21 mouse cellular contexts compared by ENCODE assay signal in genomic region chr2:137014423-137014822, GRCm38 (mm10).
A peak's percentile ranks its signal among the peaks of the same experiment; 100 is the strongest.
DNase-seq lines count a peak whose midpoint lies in the region; ATAC-seq and TF ChIP-seq lines count a peak whose summit lies in the region.
"Had no signal": no experiment of that assay in that cellular context is flagged by ENCODE, and none has a peak within 500 bp of the region (broad histone marks: within the 10 kb centered on the region; RNA-seq: fewer than 3 reads in every experiment).

No protein-coding gene starts in this region.

- H3K4me1 ChIP-seq in hindbrain, embryonic 12.5 days, result 0 out of 2 replicates have a peak, but pooled peaks cover 9% of the 10 kb centered on the region

- no peak overlapping the region for H3K4me2 ChIP-seq in hindbrain, embryonic 12.5 days (replicated peaks)
- H3K4me2 ChIP-seq: hindbrain, embryonic 14.5 days had no signal

- H3K27ac ChIP-seq in left cerebral cortex, adult 2 months, result no peak overlapping the region
- no peak overlapping the region for H3K27ac ChIP-seq in hindbrain, embryonic 12.5 days
- H3K27ac ChIP-seq: embryonic facial prominence, embryonic 10.5 days; forebrain, embryonic 10.5 days; heart, embryonic 10.5 days; hindbrain, embryonic 14.5 days had no signal

- WGBS in hindbrain, embryonic 12.5 days, result 84% methylated on average over 2 of the region's 2 CpGs

- ATAC-seq in frontal cortex, adult (ENCODE audit: low TSS enrichment), result peak; percentile 97
- no peak for ATAC-seq in hindbrain, embryonic 12.5 days (ENCODE audit: low FRiP score)
- ATAC-seq: activated CD4-positive, CD25-positive, alpha-beta regulatory T cell, adult 4 months; forebrain, embryonic 14.5 days; Patski had no signal

- no peak for DNase-seq in frontal cortex, postnatal 10 days (ENCODE audit: low spot score in 2 of 2)
- no peak for DNase-seq in left cerebral cortex, adult 2 months (ENCODE audit: extremely low spot score in 1 of 2, low spot score in 2 of 2)
- DNase-seq in left cerebral cortex, adult 11 months (ENCODE audit: low spot score), result no peak
- peak; percentile 7 to 14 for DNase-seq in right cerebral cortex, adult 2 months (ENCODE audit: low spot score in 2 of 2)
- no peak for DNase-seq in right cerebral cortex, postnatal 25 days
- DNase-seq in telencephalon, adult 2 months (ENCODE audit: low read depth, low spot score), result peak; percentile 5
- DNase-seq: adrenal gland, postnatal 14 days; cerebellum, adult 18-20 months; cerebellum, adult 9-11 months; cerebellum, postnatal 36 days; gastrocnemius, postnatal 10 days had no signal

- TF ChIP-seq CTCF in left cerebral cortex, adult 2 months (IDR thresholded peaks at IDR 0.05), result peak; percentile 21

- H3K9ac ChIP-seq in hindbrain, embryonic 12.5 days, result no peak overlapping the region
- H3K9ac ChIP-seq: hindbrain, embryonic 14.5 days had no signal

- no peaks in the 10 kb centered on the region for H3K9me3 ChIP-seq in hindbrain, embryonic 12.5 days (replicated peaks)
- H3K9me3 ChIP-seq: embryonic facial prominence, embryonic 10.5 days; forebrain, embryonic 10.5 days; heart, embryonic 10.5 days had no signal

- intact Hi-C loops in left cerebral cortex, adult 2 months (cut with DNase I), result loop anchor here (10.0 kb wide), 1 partner anchor 1240 kb away; the partner anchor contains the start of gene Btbd3

- no peak overlapping the region for H3K4me3 ChIP-seq in left cerebral cortex, adult 2 months
- no peak overlapping the region for H3K4me3 ChIP-seq in hindbrain, embryonic 12.5 days
- H3K4me3 ChIP-seq: embryonic facial prominence, embryonic 10.5 days; erythroblast, embryonic 14.5 days; forebrain, embryonic 10.5 days; heart, embryonic 10.5 days had no signal

- no peaks in the 10 kb centered on the region for H3K36me3 ChIP-seq in hindbrain, embryonic 12.5 days
- H3K36me3 ChIP-seq: embryonic facial prominence, embryonic 10.5 days; forebrain, embryonic 10.5 days; heart, embryonic 10.5 days had no signal

- no peaks in the 10 kb centered on the region for H3K27me3 ChIP-seq in hindbrain, embryonic 12.5 days
- H3K27me3 ChIP-seq: Patski had no signal

Comparison
In these comparisons a context has a peak if more than half of its experiments do, and no peak if none do; other contexts are left out.
1. DNase-seq: peak in right cerebral cortex, adult 2 months (2 of 2) and telencephalon, adult 2 months (single experiment); none in frontal cortex, postnatal 10 days (0 of 2), left cerebral cortex, adult 2 months (0 of 2), left cerebral cortex, adult 11 months (single experiment) and right cerebral cortex, postnatal 25 days (single experiment).